Mouse (Mus musculus) kidney, postnatal 0 days (tissue): ENCODE results near the gene Grik4. TPM values are rescaled to one million over a fixed set of nuclear protein-coding genes. Genes with fewer than 3 reads are reported as not detected.

Source experiments
- ATAC-seq: fragments of 200-750 bp; cut with Nextera tagmentation; replicated peaks from 2 replicates; pipeline ENCODE4 v1.8.0; 2017; ENCODE audit warnings: low read depth, moderate number of reproducible peaks, moderate TSS enrichment, moderate library complexity; ENCODE audit not compliant: low FRiP score
- DNase-seq: peaks from one replicate; pipeline ENCODE4 v3.0.0-alpha.2; 2016; ENCODE audit warnings: low spot score
- H3K27ac ChIP-seq: fragments of 300-500 bp; sonication (generic); 2 replicates; pipeline ENCODE4 v1.5.1; 2014; ENCODE audit warnings: mild to moderate bottlenecking
- H3K27me3 ChIP-seq: fragments of 300-500 bp; sonication (generic); 2 replicates; pipeline ENCODE4 v1.6.1; 2014; ENCODE audit warnings: low read length, mixed read lengths; ENCODE audit not compliant: insufficient read depth
- H3K36me3 ChIP-seq: fragments of 300-500 bp; sonication (generic); 2 replicates; pipeline ENCODE4 v1.6.1; 2014; ENCODE audit warnings: low read length, mixed read lengths; ENCODE audit not compliant: insufficient read depth
- H3K4me1 ChIP-seq: fragments of 300-500 bp; sonication (generic); replicated peaks from 2 replicates; pipeline ENCODE4 v1.6.1; 2014; ENCODE audit warnings: antibody characterized with exemption, low read length, mixed read lengths; ENCODE audit not compliant: insufficient read depth
- H3K4me2 ChIP-seq: fragments of 300-500 bp; sonication (generic); 2 replicates; pipeline ENCODE4 v1.6.1; 2014; ENCODE audit warnings: mild to moderate bottlenecking, low read length, moderate library complexity, mixed read lengths
- H3K4me3 ChIP-seq: fragments of 300-500 bp; sonication (generic); replicated peaks from 2 replicates; pipeline ENCODE4 v1.5.1; 2014; ENCODE audit warnings: low read depth, low read length
- H3K9ac ChIP-seq: fragments of 300-500 bp; sonication (generic); 2 replicates; pipeline ENCODE4 v1.6.1; 2014; ENCODE audit warnings: low read depth, low read length
- H3K9me3 ChIP-seq: fragments of 300-500 bp; sonication (generic); replicated peaks from 2 replicates; pipeline ENCODE4 v1.6.1; 2016; ENCODE audit warnings: low read length, inconsistent platforms, mixed read lengths
- CTCF ChIP-seq: IDR thresholded peaks from 2 replicates; pipeline ENCODE4 v1.5.1; 2016; ENCODE audit warnings: antibody characterized with exemption, low read depth, mild to moderate bottlenecking, moderate library complexity
- WGBS: fragments of 180-500 bp; shearing (Covaris S2); extraction: QIAGEN DNeasy Blood & Tissue Kit; methylation state at CpG from one replicate; pipeline ENCODE4 v1.1.7; 2014; 5-methylcytosine and 5-hydroxymethylcytosine counted together
- polyA plus RNA-seq: library from polyadenylated mRNA; unstranded; fragments of >200 nt; fragmentation: Nextera tagmentation; extraction: Ambion mirVana; gene quantifications from 2 replicates; pipeline ENCODE4 v1.2.1, GENCODE M21; 2015

Grik4 gene
- polyA plus RNA-seq, 1 experiment from 2014 or later = 2.0 TPM

- no peak overlapping the region for H3K27ac ChIP-seq
- H3K9ac ChIP-seq = 0 out of 2 replicates have a peak overlapping the region, but pooled peaks have one; percentile 84
- 13% methylated on average over 9 of the region's 9 CpGs for WGBS
Observed at GRCm38 (mm10) chr9:42943057-42943529, 1.2 kb downstream of the Grik4 start.

DNA sequence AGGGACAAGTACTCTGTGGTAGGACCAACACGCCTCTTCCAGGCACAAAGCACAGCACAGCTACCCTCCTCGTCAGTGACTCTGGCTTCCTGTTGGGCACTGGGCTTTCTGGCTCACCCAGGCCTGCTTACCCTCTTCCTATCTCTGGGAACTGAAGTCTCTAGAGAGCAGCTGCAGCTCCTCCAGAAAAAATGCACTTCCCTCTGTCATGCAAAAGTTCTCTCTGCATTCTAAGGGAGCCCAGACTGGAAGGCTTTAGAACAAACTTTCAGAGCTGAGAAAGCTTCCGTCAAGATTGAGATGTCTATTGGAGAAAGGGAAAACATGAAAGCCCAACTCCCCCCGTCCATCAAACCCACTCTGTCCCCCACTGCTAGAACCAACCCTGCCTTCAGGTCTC, 2.1 kb downstream of the Grik4 start:
- Histone ChIP-seq H3K4me3 (no peak overlapping the region), H3K4me2 (no peak overlapping the region), H3K36me3 (no peaks in the 10 kb centered on the region), H3K4me1 (peaks cover 9% of the 10 kb centered on the region; the same call in 1 of the 2 replicates), H3K9me3 (no peaks in the 10 kb centered on the region), H3K27me3 (no peaks in the 10 kb centered on the region), H3K9ac (no peak overlapping the region), H3K27ac (no peak overlapping the region)
- DNase-seq (no peak), ATAC-seq (no peak)
- no peak for TF ChIP-seq CTCF
- 70% methylated on average over 4 of the region's 4 CpGs for WGBS

More at GRCm38 (mm10) chr9:42943057-42943529, 1.2 kb downstream of the Grik4 start:
- Histone ChIP-seq H3K27me3 (no peaks in the 10 kb centered on the region), H3K9me3 (no peaks in the 10 kb centered on the region), H3K4me3 (peak overlapping the region; percentile 73), H3K36me3 (no peaks in the 10 kb centered on the region), H3K4me1 (peaks cover 9% of the 10 kb centered on the region; the same call in 1 of the 2 replicates), H3K4me2 (peak overlapping the region; percentile 100)
- ATAC-seq = peak; percentile 22; the same call in 1 of the 2 replicates
- TF ChIP-seq CTCF = peak; percentile 57
- DNase-seq = peak; percentile 57

DNA sequence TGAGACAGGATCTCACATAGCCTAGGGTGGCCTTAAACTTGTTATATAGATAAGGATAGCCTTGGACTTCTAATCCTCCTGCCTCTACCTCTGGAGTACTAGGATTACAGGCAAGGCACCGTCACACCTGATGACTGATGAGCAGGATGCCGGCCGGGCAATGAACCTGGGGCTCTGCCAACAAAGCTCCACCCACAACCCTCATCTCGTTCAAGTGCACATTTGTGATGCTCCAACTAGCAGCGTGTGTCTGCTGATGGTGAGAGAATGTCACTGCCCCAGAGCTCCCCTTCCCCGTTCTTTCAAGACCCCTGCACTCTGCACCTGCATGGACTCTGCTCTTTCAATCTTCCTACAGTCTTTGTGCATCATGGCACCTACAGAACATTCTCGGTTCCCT, 12.1 kb downstream of the Grik4 start:
- Histone ChIP-seq H3K4me1 (no peaks in the 10 kb centered on the region), H3K27ac (no peak overlapping the region), H3K27me3 (no peaks in the 10 kb centered on the region), H3K9me3 (no peaks in the 10 kb centered on the region), H3K4me2 (no peak overlapping the region), H3K9ac (no peak overlapping the region), H3K36me3 (no peaks in the 10 kb centered on the region), H3K4me3 (no peak overlapping the region)
- no peak for TF ChIP-seq CTCF
- WGBS = 24% methylated on average over 7 of the region's 7 CpGs
- no peak for DNase-seq
- no peak for ATAC-seq

GRCm38 (mm10) chr9:42927498-42927897, 16.8 kb downstream of the Grik4 start:
- DNase-seq (peak; percentile 28), ATAC-seq (no peak)
- Histone ChIP-seq H3K27me3 (no peaks in the 10 kb centered on the region), H3K4me1 (no peaks in the 10 kb centered on the region), H3K27ac (no peak overlapping the region), H3K4me2 (no peak overlapping the region), H3K36me3 (no peaks in the 10 kb centered on the region), H3K9me3 (no peaks in the 10 kb centered on the region), H3K4me3 (no peak overlapping the region), H3K9ac (no peak overlapping the region)
- WGBS = 58% methylated on average over 10 of the region's 10 CpGs
- TF ChIP-seq CTCF = no peak

- Histone ChIP-seq H3K4me3 (no peak overlapping the region), H3K9ac (no peak overlapping the region), H3K27ac (no peak overlapping the region), H3K36me3 (no peaks in the 10 kb centered on the region), H3K4me2 (no peak overlapping the region), H3K27me3 (no peaks in the 10 kb centered on the region), H3K4me1 (no peaks in the 10 kb centered on the region), H3K9me3 (no peaks in the 10 kb centered on the region)
- TF ChIP-seq CTCF = no peak
- DNase-seq (no peak), ATAC-seq (no peak)
- 77% methylated on average over 6 of the region's 6 CpGs for WGBS
Observed at GRCm38 (mm10) chr9:42926564-42926963, 17.7 kb downstream of the Grik4 start.

DNA sequence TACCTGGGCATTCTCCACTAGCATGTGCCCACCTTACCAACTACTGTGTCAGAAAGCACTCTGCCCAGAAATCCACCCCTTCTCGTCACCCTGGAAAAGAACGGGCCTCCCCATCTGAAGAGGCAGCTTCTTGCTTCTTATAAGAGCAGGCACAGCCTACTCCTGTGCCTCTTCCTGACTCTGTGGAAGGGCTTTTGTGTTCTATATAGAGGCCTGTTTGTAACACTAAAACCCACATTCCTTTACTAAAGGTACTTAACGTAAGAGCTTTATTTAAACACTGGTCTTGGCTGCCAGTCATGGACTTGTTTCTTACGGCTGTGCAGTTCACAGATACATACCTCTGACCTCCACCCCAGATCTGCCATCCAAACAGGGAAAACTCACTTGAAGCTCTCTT, 22.5 kb downstream of the Grik4 start:
- DNase-seq (no peak), ATAC-seq (no peak)
- H3K27ac ChIP-seq = no peak overlapping the region
- H3K4me3 ChIP-seq = no peak overlapping the region
- H3K4me2 ChIP-seq = no peak overlapping the region
- H3K27me3 ChIP-seq = no peaks in the 10 kb centered on the region
- 86% methylated on average over 4 of the region's 4 CpGs for WGBS
- H3K9ac ChIP-seq = no peak overlapping the region
- no peaks in the 10 kb centered on the region for H3K36me3 ChIP-seq
- TF ChIP-seq CTCF = no peak
- H3K4me1 ChIP-seq = no peaks in the 10 kb centered on the region
- H3K9me3 ChIP-seq = no peaks in the 10 kb centered on the region

DNA sequence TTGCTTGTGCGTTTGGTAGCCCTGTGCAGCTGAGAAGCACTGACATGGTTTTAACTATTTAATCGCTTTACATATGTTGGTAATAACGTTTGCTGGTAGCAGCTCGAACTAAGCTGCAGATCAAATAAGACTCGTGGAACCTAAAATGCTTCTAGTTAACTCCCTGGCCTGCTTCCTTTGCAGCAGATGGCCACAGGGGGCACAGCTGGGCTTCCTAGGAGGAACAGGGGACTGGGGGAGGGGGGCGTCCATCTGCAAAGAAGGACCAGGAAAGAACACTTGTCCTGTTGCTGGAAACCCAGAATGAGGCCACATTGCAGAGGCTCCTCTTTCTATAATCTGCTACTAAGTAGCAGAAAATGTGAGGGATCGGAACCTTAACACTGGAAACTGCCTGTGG, 24.1 kb downstream of the Grik4 start:
- WGBS = 49% methylated on average over 7 of the region's 7 CpGs
- peak; percentile 57 for TF ChIP-seq CTCF
- no peak for ATAC-seq

More for the DNA sequence above, 24.1 kb downstream of the Grik4 start:
- Histone ChIP-seq H3K9ac (no peak overlapping the region), H3K36me3 (no peaks in the 10 kb centered on the region), H3K9me3 (no peaks in the 10 kb centered on the region), H3K4me1 (no peaks in the 10 kb centered on the region), H3K27ac (no peak overlapping the region), H3K4me2 (no peak overlapping the region), H3K27me3 (no peaks in the 10 kb centered on the region), H3K4me3 (no peak overlapping the region)
- DNase-seq = peak; percentile 56
